ENCODE assay signal across 8 mouse cellular contexts in genomic region chr8:105345061-105345975, GRCm38 (mm10). TPM values are rescaled to one million over a fixed set of nuclear protein-coding genes. Genes with fewer than 3 reads are reported as not detected.
DNase-seq lines count a peak whose midpoint lies in the region; ATAC-seq and TF ChIP-seq lines count a peak whose summit lies in the region.

No protein-coding gene starts in this region.

- H3K9me3 ChIP-seq in hindbrain, embryonic 12.5 days (replicated peaks), result no peaks in the 10 kb centered on the region
- H3K9me3 ChIP-seq in hindbrain, embryonic 14.5 days (ENCODE audit: control insufficient read depth, low read length), result no peaks in the 10 kb centered on the region
- H3K9me3 ChIP-seq in kidney, embryonic 15.5 days (replicated peaks), result no peaks in the 10 kb centered on the region

- 68% methylated on average over 7 of the region's 7 CpGs for WGBS in hindbrain, embryonic 12.5 days
- WGBS in hindbrain, embryonic 14.5 days, result 81% methylated on average over 7 of the region's 7 CpGs
- 31% methylated on average over 7 of the region's 7 CpGs for WGBS in bone marrow, adult 2 months
- WGBS in kidney, embryonic 15.5 days, result 43% methylated on average over 7 of the region's 7 CpGs
- WGBS in macrophage (ENCODE audit: missing documents), result 16% methylated on average over 6 of the region's 7 CpGs

- peaks cover 35% of the 10 kb centered on the region for H3K4me1 ChIP-seq in hindbrain, embryonic 12.5 days
- H3K4me1 ChIP-seq in hindbrain, embryonic 14.5 days (replicated peaks; ENCODE audit: control insufficient read depth, insufficient read depth, low read length), result peaks cover 6% of the 10 kb centered on the region; the same call in 1 of the 2 replicates
- H3K4me1 ChIP-seq in bone marrow, adult 2 months (ENCODE audit: control insufficient read depth, insufficient read depth, low read length), result no peaks in the 10 kb centered on the region; the same call in 1 of the 2 replicates
- H3K4me1 ChIP-seq in kidney, embryonic 15.5 days, result peaks cover 80% of the 10 kb centered on the region

- H3K9ac ChIP-seq in hindbrain, embryonic 12.5 days, result no peak overlapping the region
- no peak overlapping the region for H3K9ac ChIP-seq in hindbrain, embryonic 14.5 days
- no peak overlapping the region for H3K9ac ChIP-seq in kidney, embryonic 15.5 days

- no peak for DNase-seq in hindbrain, embryonic 14.5 days (ENCODE audit: low spot score)
- DNase-seq in left cerebral cortex, adult 11 months (ENCODE audit: low spot score), result no peak
- DNase-seq in left cerebral cortex, adult 8-10 months (ENCODE audit: low spot score in 2 of 2), result no peak
- DNase-seq in thymus, adult 18-20 months, result no peak

- H3K27me3 ChIP-seq in hindbrain, embryonic 12.5 days, result peaks cover 13% of the 10 kb centered on the region
- H3K27me3 ChIP-seq in hindbrain, embryonic 14.5 days (ENCODE audit: control insufficient read depth, insufficient read depth, low read length), result peaks cover 15% of the 10 kb centered on the region; the same call in 1 of the 2 replicates
- peaks cover 14% of the 10 kb centered on the region for H3K27me3 ChIP-seq in kidney, embryonic 15.5 days

- no peak overlapping the region for H3K4me3 ChIP-seq in hindbrain, embryonic 12.5 days
- no peak overlapping the region for H3K4me3 ChIP-seq in hindbrain, embryonic 14.5 days (replicated peaks; ENCODE audit: low read length)
- H3K4me3 ChIP-seq in bone marrow, adult 2 months (replicated peaks; ENCODE audit: control insufficient read depth, low read depth, low read length), result no peak overlapping the region
- H3K4me3 ChIP-seq in kidney, embryonic 15.5 days (replicated peaks), result peak overlapping the region; percentile 84; the same call in 1 of the 2 replicates
- H3K4me3 ChIP-seq in macrophage (ENCODE audit: inconsistent target), result no peak overlapping the region

- H3K4me2 ChIP-seq in hindbrain, embryonic 12.5 days (replicated peaks), result peak overlapping the region; percentile 13; the same call in 1 of the 2 replicates
- no peak overlapping the region for H3K4me2 ChIP-seq in hindbrain, embryonic 14.5 days (replicated peaks)
- H3K4me2 ChIP-seq in kidney, embryonic 15.5 days, result peak overlapping the region; percentile 96

- H3K36me3 ChIP-seq in hindbrain, embryonic 12.5 days, result no peaks in the 10 kb centered on the region
- H3K36me3 ChIP-seq in hindbrain, embryonic 14.5 days (replicated peaks; ENCODE audit: control insufficient read depth, insufficient read depth), result no peaks in the 10 kb centered on the region
- H3K36me3 ChIP-seq in kidney, embryonic 15.5 days, result no peaks in the 10 kb centered on the region
- no peaks in the 10 kb centered on the region for H3K36me3 ChIP-seq in macrophage (ENCODE audit: inconsistent target)

- no peak for ATAC-seq in hindbrain, embryonic 12.5 days (ENCODE audit: low FRiP score)
- ATAC-seq in hindbrain, embryonic 14.5 days (ENCODE audit: low FRiP score), result no peak
- no peak for ATAC-seq in kidney, embryonic 15.5 days (replicated peaks; ENCODE audit: low FRiP score)

- H3K27ac ChIP-seq in hindbrain, embryonic 12.5 days, result no peak overlapping the region
- no peak overlapping the region for H3K27ac ChIP-seq in hindbrain, embryonic 14.5 days
- peak overlapping the region; percentile 57 for H3K27ac ChIP-seq in bone marrow, adult 2 months (ENCODE audit: control insufficient read depth, insufficient read depth, low read depth, low read length, poor library complexity)
- peak overlapping the region; percentile 95 for H3K27ac ChIP-seq in kidney, embryonic 15.5 days
- H3K27ac ChIP-seq in macrophage, result peak overlapping the region; percentile 79

- no peak for TF ChIP-seq POLR2A in bone marrow, adult 2 months (IDR thresholded peaks at IDR 0.05; ENCODE audit: borderline replicate concordance, control insufficient read depth, low read depth, low read length)

- peaks cover 62% of the 10 kb centered on the region for H3K79me2 ChIP-seq in macrophage (ENCODE audit: inconsistent target)

- no peak for TF ChIP-seq CTCF in bone marrow, adult 2 months (IDR thresholded peaks at IDR 0.05; ENCODE audit: control insufficient read depth, insufficient read depth, low read length)

RNA-seq across cellular contexts. Expression of gene Fhod1, which starts 2.4 kb away (rescaled TPM):
- polyA plus RNA-seq in hindbrain, embryonic 12.5 days (2016; fragmentation: Nextera tagmentation; extraction: Ambion mirVana), result 1.4 and 2.0 TPM in 2 replicates
- polyA plus RNA-seq in hindbrain, embryonic 14.5 days (2014; fragmentation: Nextera tagmentation; extraction: Ambion mirVana), result 0.58 and 0.70 TPM in 2 replicates
- polyA plus RNA-seq in bone marrow, adult 2 months (2011; ENCODE audit: insufficient read depth, insufficient read length, low replicate concordance, missing spikeins), result 24.6 and 66.3 TPM in 2 replicates
- polyA plus RNA-seq in kidney, embryonic 15.5 days (2015; fragmentation: Nextera tagmentation; extraction: Ambion mirVana), result 3.5 TPM in 2 replicates
- 100 to 1,000 TPM in 1 of 26 experiments, 10 to 100 TPM in 25; 10.7 to 130 (median 29.1) TPM for total RNA-seq in macrophage (2018; cell fraction: chromatin; rRNA removed)
- total RNA-seq in macrophage (2018; cell fraction: cytosol; rRNA removed), result 10 to 100 TPM in 8 of 26 experiments, 1 to 10 TPM in 18; 4.5 to 12.6 (median 8.2) TPM
- 10 to 100 TPM in 22 of 26 experiments, 1 to 10 TPM in 4; 7.0 to 64.9 (median 17.8) TPM for total RNA-seq in macrophage (2018; cell fraction: nucleus; rRNA removed)
- polyA plus RNA-seq in macrophage (2018), result 5.6 to 17.0 TPM (median 9.8 TPM) in 3 replicates
- total RNA-seq in left cerebral cortex, adult 8-10 months (2022), result 1 to 10 TPM; 2.5 to 5.2 (median 4.0) TPM

RNA-seq across cellular contexts. Expression of gene Slc9a5, which starts 3.3 kb away (rescaled TPM):
- 7.2 and 7.7 TPM in 2 replicates for polyA plus RNA-seq in hindbrain, embryonic 12.5 days (2016; fragmentation: Nextera tagmentation; extraction: Ambion mirVana)
- polyA plus RNA-seq in hindbrain, embryonic 14.5 days (2014; fragmentation: Nextera tagmentation; extraction: Ambion mirVana), result 11.4 and 12.1 TPM in 2 replicates
- polyA plus RNA-seq in bone marrow, adult 2 months (2011; ENCODE audit: insufficient read depth, insufficient read length, low replicate concordance, missing spikeins), result 3.7 and 7.8 TPM in 2 replicates
- 2.5 and 2.9 TPM in 2 replicates for polyA plus RNA-seq in kidney, embryonic 15.5 days (2015; fragmentation: Nextera tagmentation; extraction: Ambion mirVana)
- total RNA-seq in macrophage (2018; cell fraction: chromatin; rRNA removed), result 1 to 10 TPM; 2.1 to 9.3 (median 3.8) TPM
- under 1 TPM; 0.06 to 0.51 (median 0.25) TPM for total RNA-seq in macrophage (2018; cell fraction: cytosol; rRNA removed)
- 10 to 100 TPM in 1 of 26 experiments, 1 to 10 TPM in 22, under 1 TPM in 3; 0.85 to 20.0 (median 2.7) TPM for total RNA-seq in macrophage (2018; cell fraction: nucleus; rRNA removed)
- 0.36 to 0.94 TPM (median 0.36 TPM) in 3 replicates for polyA plus RNA-seq in macrophage (2018)
- total RNA-seq in left cerebral cortex, adult 8-10 months (2022), result 10 to 100 TPM; 28.9 to 30.7 (median 29.7) TPM

RNA-seq across cellular contexts. Expression of gene Tmem208, which starts 19.2 kb away (rescaled TPM):
- 97.6 and 100 TPM in 2 replicates for polyA plus RNA-seq in hindbrain, embryonic 12.5 days (2016; fragmentation: Nextera tagmentation; extraction: Ambion mirVana)
- 141 and 147 TPM in 2 replicates for polyA plus RNA-seq in hindbrain, embryonic 14.5 days (2014; fragmentation: Nextera tagmentation; extraction: Ambion mirVana)
- 81.6 and 140 TPM in 2 replicates for polyA plus RNA-seq in bone marrow, adult 2 months (2011; ENCODE audit: insufficient read depth, insufficient read length, low replicate concordance, missing spikeins)
- 119 and 125 TPM in 2 replicates for polyA plus RNA-seq in kidney, embryonic 15.5 days (2015; fragmentation: Nextera tagmentation; extraction: Ambion mirVana)
- total RNA-seq in macrophage (2018; cell fraction: chromatin; rRNA removed), result 10 to 100 TPM; 14.6 to 58.3 (median 34.2) TPM
- total RNA-seq in macrophage (2018; cell fraction: cytosol; rRNA removed), result 10 to 100 TPM; 31.0 to 53.6 (median 47.2) TPM
- 10 to 100 TPM; 26.1 to 78.9 (median 46.8) TPM for total RNA-seq in macrophage (2018; cell fraction: nucleus; rRNA removed)
- polyA plus RNA-seq in macrophage (2018), result 19.5 to 78.9 TPM (median 58.8 TPM) in 3 replicates
- 10 to 100 TPM; 33.7 to 46.5 (median 40.0) TPM for total RNA-seq in left cerebral cortex, adult 8-10 months (2022)

RNA-seq across cellular contexts. Expression of gene Lrrc29, which starts 19.2 kb away (rescaled TPM):
- 1.3 TPM in 2 replicates for polyA plus RNA-seq in hindbrain, embryonic 12.5 days (2016; fragmentation: Nextera tagmentation; extraction: Ambion mirVana)
- 0.46 and 0.92 TPM in 2 replicates for polyA plus RNA-seq in hindbrain, embryonic 14.5 days (2014; fragmentation: Nextera tagmentation; extraction: Ambion mirVana)
- polyA plus RNA-seq in bone marrow, adult 2 months (2011; ENCODE audit: insufficient read depth, insufficient read length, low replicate concordance, missing spikeins), result 7.8 and 19.9 TPM in 2 replicates
- polyA plus RNA-seq in kidney, embryonic 15.5 days (2015; fragmentation: Nextera tagmentation; extraction: Ambion mirVana), result 2.2 and 2.6 TPM in 2 replicates
- total RNA-seq in macrophage (2018; cell fraction: chromatin; rRNA removed), result 10 to 100 TPM in 18 of 26 experiments, 1 to 10 TPM in 8; 5.3 to 29.4 (median 15.1) TPM
- 1 to 10 TPM in 14 of 26 experiments, under 1 TPM in 12; 0.62 to 2.6 (median 1.0) TPM for total RNA-seq in macrophage (2018; cell fraction: cytosol; rRNA removed)
- 10 to 100 TPM in 12 of 26 experiments, 1 to 10 TPM in 14; 2.5 to 17.5 (median 9.2) TPM for total RNA-seq in macrophage (2018; cell fraction: nucleus; rRNA removed)
- polyA plus RNA-seq in macrophage (2018), result 0.63 to 1.4 TPM (median 0.77 TPM) in 3 replicates
- 1 to 10 TPM; 5.8 to 8.7 (median 7.1) TPM for total RNA-seq in left cerebral cortex, adult 8-10 months (2022)

RNA-seq across cellular contexts. Expression of gene Plekhg4, which starts 27.8 kb away (rescaled TPM):
- 0.59 and 0.93 TPM in 2 replicates for polyA plus RNA-seq in hindbrain, embryonic 12.5 days (2016; fragmentation: Nextera tagmentation; extraction: Ambion mirVana)
- 1.8 and 2.6 TPM in 2 replicates for polyA plus RNA-seq in hindbrain, embryonic 14.5 days (2014; fragmentation: Nextera tagmentation; extraction: Ambion mirVana)
- polyA plus RNA-seq in bone marrow, adult 2 months (2011; ENCODE audit: insufficient read depth, insufficient read length, low replicate concordance, missing spikeins), result not detected in 2 replicates
- 0.39 and 0.50 TPM in 2 replicates for polyA plus RNA-seq in kidney, embryonic 15.5 days (2015; fragmentation: Nextera tagmentation; extraction: Ambion mirVana)
- 1 to 10 TPM in 1 of 26 experiments, under 1 TPM in 9, not detected in 16; 0.20 to 1.3 (median 0.29) TPM for total RNA-seq in macrophage (2018; cell fraction: chromatin; rRNA removed)
- not detected for total RNA-seq in macrophage (2018; cell fraction: cytosol; rRNA removed)
- total RNA-seq in macrophage (2018; cell fraction: nucleus; rRNA removed), result under 1 TPM in 2 of 26 experiments, not detected in 24; 0.21 to 0.24 TPM
- not detected in 3 replicates for polyA plus RNA-seq in macrophage (2018)
- 1 to 10 TPM; 1.3 to 2.5 (median 1.6) TPM for total RNA-seq in left cerebral cortex, adult 8-10 months (2022)

Comparison
In these comparisons a context has a peak if more than half of its experiments do, and no peak if none do; other contexts are left out.
1. H3K27ac ChIP-seq: peak in bone marrow, adult 2 months (single experiment), kidney, embryonic 15.5 days (single experiment) and macrophage (single experiment); none in hindbrain, embryonic 12.5 days (single experiment) and hindbrain, embryonic 14.5 days (single experiment).